Mouse (Mus musculus) natural killer cell, adult 2 months (primary cell): Measurements from ENCODE around the gene Rabl6.
"Not testable (repeated sequence)": the region's sequence is repeated elsewhere in the genome, so short reads cannot be mapped to it uniquely, and the experiment has no call there.

Experiments
- DNase-seq, 2 experiments: peaks; one replicate each; pipeline ENCODE4 v3.0.0; 2022; ENCODE audit warnings: low spot score in 2 of 2

Rabl6 gene

GRCm38 (mm10) chr2:25576028-25576850 lies 32.1 kb downstream of the Rabl6 start:
- DNase-seq, result no peak

- DNase-seq, result no peak
Measured at GRCm38 (mm10) chr2:25575432-25576027, 32.8 kb downstream of the Rabl6 start.

- DNase-seq, result peak; percentile 96
Measured at GRCm38 (mm10) chr2:25574579-25575431, 33.5 kb downstream of the Rabl6 start, which contains the start of the genes Mamdc4 and Phpt1. TSS of gene Mamdc4 (minus strand) at chr2:25574845. TSS of gene Phpt1 (minus strand) at chr2:25575224.

DNA sequence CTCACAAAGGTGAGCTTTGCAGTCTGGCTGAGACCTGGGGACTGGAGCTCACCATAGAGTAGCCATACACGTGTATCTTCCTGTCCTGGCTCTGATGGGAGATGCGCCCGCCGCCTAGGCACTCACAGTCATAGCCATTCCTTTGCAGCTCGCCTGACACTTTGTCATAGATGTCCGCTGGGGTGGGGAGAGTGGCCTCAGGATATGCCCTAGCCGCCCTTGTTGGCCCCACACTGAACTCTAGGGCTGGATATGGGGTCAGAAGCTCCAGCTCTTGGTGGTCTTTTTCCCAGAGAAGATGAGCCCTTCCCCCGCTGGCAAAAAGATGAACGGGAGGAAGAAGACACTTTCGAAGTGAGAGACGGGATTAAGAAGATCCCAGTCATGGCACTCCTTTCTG lies 34.2 kb downstream of the Rabl6 start:
- DNase-seq, result no peak

DNA sequence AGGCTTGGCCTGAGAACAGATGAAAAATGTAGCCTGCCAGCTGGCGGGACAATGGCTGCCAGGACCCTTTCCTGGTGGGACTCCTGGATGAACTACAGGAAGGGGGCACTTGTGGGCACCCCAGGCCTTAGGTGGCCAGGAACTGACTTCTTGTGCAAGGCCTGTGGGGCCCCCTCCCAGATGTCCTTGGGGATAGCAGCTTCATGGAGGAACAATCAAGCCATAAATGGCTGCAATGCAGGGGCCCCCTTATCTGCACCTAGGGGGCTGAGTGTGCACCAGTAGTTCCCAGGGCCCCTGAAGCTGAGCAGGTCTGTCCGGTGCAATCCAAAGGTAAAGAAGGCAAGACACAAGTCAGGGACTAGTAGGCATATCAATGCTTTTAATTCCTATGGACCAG lies 35.3 kb downstream of the Rabl6 start:
- DNase-seq, result no peak

GRCm38 (mm10) chr2:25571221-25571620 lies 37.1 kb downstream of the Rabl6 start:
- DNase-seq, result no peak

GRCm38 (mm10) chr2:25569323-25569722 lies 39.0 kb downstream of the Rabl6 start:
- no peak for DNase-seq

- DNase-seq, result no peak
Measured at GRCm38 (mm10) chr2:25568473-25569019, 39.8 kb downstream of the Rabl6 start.

- DNase-seq, result no peak
Measured at GRCm38 (mm10) chr2:25566558-25566957, 41.8 kb downstream of the Rabl6 start.

- no peak for DNase-seq
Measured at GRCm38 (mm10) chr2:25565741-25566140, 42.6 kb downstream of the Rabl6 start.

GRCm38 (mm10) chr2:25561946-25562345 lies 46.4 kb downstream of the Rabl6 start:
- DNase-seq, result no peak

DNA sequence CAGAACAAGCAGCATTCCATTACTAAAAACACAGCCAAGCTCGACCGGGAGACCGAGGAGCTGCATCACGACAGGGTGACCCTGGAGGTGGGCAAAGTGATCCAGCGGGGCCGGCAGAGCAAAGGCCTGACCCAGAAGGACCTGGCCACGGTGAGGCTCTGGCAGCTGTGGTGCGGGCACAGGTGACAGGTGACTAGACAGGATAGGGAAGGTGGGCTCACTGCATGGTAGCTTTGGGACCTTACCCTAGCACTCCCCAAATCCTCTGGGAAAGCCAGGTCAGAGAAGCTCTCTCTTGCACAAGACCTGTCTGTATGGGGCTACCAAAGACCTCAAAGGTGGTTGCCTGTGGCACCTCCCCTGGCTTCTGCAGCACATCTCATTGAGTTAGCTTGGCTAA lies 47.8 kb downstream of the Rabl6 start:
- no peak for DNase-seq

GRCm38 (mm10) chr2:25558774-25559173 lies 49.5 kb downstream of the Rabl6 start:
- no peak for DNase-seq

DNA sequence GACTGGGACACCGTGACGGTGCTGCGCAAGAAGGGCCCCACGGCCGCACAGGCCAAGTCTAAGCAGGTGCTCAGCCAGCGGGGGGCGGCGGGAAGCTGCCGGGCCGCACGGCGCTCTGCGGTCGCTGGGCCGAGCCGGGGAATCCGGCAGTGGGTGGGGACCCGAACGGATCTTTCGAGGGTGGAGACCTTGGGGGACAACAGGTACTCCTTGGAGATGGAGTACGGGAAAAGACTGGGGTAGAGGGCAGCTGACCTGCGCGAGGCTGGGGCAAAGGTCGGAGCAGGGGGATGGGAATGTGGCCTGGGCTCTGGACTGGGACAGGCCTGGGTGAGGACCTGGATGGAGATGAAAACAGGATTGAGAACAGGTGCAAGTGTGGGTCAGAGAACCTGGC lies 50.4 kb downstream of the Rabl6 start:
- DNase-seq, result no peak

DNA sequence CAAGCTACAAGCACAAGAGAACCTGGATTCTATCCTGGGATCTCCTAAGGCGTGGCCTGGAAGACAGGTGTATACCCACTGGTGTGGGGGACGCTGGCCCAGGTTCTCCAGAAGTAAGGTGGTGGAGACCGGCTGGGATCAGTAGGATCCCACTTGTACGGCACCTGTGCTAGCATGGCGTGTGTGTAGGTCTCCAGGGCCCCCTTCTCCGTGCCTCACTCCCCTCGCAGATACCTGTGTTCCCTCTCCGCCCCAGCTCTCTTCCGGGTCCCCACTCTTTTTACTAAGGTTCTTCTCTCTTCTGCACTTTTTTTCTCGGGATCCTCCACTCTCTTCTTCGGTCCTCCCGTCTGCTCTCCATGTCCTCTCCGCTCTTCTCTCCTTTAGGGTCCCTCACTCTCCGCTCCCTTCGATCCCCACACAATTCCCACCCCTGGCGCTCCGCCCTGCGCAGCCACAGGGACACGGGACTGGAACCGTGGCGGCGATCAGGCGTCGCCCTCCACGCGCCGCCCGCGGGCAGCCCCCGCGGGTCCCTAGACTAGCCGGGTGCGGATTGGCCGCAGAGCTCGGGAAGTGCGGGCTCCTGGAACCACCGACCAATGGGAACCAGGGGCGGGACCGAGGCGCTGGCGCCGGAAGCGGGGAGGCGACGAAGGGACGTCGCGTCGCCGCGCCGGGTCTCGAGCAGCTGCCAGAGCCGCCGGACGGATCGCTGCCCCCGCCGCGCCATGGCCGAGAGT lies 50.9 kb downstream of the Rabl6 start, which contains the start of gene Edf1:
TSS of gene Edf1 (plus strand) at position 627 of the 743 bp plus-strand sequence.
- peak; percentile 85 to 87 for DNase-seq

DNA sequence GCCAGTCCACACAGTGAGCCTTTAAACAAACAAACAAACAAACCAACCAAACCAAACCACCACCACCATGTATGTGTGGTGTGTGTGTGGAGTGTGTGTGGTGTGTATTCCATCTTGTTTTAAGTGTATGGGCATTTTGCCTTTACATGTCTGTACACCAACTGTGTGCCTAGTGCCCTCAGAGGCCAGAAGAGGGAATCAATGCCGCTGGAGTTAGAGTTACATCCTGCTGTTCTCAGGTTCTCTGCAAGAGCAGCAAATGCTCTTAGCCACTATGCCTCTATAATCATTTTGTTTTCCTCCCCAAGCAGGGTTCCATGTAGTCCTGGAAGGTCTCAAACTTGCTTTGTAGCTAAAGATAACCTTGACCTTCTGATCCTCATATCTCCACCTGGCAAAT lies 52.0 kb downstream of the Rabl6 start:
- DNase-seq, result no peak

DNA sequence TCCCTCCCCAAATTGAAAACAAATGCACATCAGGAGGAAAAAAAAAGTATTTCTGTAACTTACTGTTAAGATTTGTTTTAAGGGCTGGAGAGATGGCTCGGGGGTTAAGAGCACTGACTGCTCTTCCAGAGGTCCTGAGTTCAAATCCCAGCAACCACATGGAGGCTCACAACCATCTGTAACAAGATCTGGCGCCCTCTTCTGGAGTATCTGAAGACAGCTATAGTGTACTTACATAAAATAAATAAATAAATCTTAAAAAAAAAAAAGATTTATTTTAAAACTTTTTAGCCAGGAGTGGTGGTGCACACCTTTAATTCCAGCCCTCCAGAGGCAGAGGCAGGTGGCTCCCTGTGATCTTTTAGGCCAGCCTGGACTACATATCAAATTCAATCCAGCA lies 52.8 kb downstream of the Rabl6 start:
- not testable (repeated sequence) for DNase-seq

GRCm38 (mm10) chr2:25553171-25553786 lies 55.0 kb downstream of the Rabl6 start:
- not testable (repeated sequence) for DNase-seq

GRCm38 (mm10) chr2:25551186-25551585 lies 57.1 kb downstream of the Rabl6 start:
- DNase-seq, result peak; percentile 19 to 45
